Mouse (Mus musculus) forelimb bud, embryonic 11.5 days (tissue): Measurements from ENCODE around the gene Mus81.
A peak's percentile ranks its signal among the peaks of the same experiment; 100 is the strongest.

Experiments used
- DNase-seq: peaks from one replicate; pipeline ENCODE4 v3.0.0-alpha.2; 2012; ENCODE audit warnings: low read depth, low spot score

Gene Mus81

DNA sequence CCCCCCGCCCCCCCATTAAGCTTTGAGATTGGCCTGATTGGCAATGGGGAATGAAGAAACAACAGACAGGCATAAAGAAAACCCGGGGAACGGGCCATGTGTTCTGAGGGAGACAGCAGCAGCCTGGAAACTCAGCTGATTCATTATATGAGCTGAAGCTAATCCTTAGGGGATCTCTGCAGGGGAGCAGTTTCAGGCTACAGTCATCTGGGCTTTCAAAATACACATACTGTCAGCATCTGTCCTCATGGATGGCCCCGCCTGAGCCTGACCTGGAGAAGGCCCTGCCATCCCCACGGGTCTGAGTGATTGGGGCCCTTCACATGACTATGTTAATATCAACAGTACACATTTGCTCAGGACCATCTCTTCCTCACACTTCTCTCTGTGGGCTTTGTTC is 16.4 kb downstream of the Mus81 start:
- no peak for DNase-seq

DNA sequence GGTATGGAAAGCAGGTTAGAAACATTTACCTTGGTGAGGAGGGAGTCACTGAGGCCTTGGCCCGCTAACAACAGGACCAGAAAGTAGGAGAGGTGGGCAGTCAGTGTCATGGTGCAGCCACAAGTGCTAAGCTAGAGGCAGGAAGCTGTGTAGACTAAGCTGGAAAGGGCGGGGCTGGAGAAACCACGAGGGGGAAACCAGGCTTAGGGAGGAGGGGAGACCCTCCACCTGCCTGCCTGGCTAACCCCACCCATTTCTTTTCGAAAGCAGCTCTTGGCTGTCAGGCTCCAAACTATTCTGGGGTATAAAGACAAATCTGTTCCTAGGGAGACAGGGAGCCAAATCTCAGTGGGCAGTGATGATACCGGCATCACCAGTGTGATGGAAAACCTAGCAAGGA is 19.8 kb downstream of the Mus81 start, which contains the start of gene Ctsw:
Gene Ctsw (minus strand): TSS at position 134 of the 400 bp plus-strand sequence.
- no peak for DNase-seq

DNA sequence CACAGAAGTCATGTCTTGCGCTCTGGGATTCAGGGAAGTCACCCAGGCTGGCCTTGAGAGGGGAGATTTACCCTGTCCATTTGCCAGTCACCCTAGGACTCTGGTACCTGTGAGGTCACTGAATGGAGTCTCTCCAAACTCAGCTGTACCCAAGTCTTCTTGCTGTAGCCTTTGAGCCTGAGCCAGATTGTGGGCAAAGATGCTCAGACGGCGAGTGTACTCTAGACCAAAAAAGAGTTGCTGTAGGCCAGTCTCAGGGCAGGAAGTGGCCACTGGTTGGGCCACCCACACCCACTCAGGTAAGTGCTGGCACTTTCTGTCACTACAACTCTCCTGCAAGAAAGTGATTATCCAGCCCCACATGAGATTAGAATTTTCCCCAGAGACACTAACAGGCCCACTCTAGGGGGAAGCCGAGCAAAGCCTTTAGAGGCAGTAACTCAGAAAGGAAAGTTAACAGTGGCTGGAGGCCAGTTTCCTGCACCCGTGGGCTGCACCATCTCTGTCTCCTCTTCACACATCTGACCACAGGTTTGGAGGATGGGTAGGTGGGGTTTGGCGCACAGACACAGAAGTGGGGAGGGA is 21.2 kb downstream of the Mus81 start:
- no peak for DNase-seq

DNA sequence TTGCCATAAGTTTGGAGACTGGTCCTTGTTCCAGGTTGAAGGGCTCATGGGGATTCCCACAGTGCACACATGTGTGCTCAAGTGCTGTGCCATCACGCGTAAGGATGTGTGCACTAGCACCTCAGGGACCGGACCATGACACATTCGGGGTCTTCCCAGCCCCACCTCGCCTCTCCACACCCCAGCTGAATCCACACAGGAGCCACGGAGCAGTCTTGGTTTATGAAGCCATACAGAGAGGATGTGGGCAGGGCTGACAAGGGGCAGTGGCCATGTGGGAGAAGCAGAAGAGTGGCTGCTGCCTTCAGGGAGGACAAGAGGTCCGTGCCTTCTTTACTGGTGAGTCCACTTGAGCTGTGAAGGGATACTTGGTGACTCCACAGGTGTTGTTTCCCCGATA is 23.2 kb downstream of the Mus81 start:
- no peak for DNase-seq

DNA sequence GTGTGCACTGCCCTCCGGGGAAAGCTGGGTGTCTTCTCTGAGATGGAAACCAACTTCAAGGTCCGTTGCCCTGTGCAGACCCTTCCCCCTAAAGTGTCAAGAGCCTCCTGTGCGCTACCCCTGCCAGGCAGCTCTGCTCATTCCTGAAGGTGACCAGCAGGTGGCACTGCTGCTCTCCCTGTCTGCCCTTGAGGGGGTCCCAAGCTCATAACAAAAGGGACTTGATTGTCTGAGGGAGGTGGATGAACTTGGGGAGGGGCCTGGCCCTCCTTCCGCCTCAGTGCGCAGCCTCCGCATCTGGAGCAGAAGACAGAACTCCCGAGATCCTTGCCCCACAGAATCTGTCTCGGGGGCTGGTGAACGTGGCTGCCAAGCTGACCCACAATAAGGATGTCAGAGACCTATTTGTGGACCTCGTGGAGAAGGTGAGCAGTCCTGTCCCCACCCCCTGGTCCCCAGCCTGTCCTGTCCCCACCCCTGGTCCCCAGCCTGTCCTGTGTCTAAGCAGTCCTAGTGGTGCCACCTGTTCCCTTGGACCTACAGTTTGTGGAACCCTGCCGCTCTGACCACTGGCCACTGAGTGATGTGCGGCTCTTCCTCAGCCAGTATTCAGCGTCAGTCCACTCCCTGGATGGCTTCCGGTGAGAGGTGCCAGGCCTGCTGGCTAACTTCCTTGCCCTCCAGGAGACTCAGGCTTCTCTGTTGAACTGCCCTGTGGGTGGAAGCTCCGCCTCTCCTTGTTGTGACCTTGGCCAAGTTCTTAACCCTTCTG is 24.2 kb downstream of the Mus81 start:
- peak; percentile 85 for DNase-seq

DNA sequence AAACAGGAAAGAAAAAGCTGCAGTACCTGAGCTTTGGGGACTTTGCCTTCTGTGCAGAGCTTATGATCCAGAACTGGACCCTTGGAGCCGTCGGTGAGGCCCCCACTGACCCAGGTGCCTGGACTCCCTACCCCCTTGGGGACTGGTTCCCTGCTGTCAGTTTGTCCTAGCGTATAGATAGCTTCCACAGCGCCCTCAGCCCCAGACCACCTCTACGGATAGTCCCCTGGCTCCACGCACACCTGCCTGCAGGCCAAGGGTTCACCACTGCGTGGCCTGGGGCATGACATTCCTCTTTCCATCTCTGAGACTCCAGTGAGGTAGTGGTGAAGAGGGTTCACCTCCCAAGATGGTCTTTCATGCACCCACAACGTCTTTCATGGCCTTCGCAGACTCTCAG is 25.0 kb downstream of the Mus81 start:
- DNase-seq = no peak

DNA sequence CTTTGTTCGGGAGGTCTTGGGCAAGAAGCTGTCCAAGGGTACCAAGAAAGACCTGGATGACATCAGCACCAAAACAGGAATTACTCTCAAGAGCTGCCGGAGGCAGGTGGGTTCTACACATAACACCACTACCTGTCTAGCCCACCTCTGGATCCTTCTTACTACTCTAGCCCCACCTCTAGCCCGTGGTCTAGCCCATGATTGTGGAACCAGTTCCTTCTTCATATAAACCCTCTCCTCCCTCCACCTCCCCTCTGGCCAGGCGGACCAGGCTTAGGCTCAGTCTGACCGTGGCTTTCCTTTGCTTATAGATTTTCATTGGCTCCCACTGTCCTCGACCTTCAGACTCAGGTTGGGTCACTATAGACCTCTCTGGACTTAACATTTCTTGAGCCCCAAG is 26.8 kb downstream of the Mus81 start:
- no peak for DNase-seq

DNA sequence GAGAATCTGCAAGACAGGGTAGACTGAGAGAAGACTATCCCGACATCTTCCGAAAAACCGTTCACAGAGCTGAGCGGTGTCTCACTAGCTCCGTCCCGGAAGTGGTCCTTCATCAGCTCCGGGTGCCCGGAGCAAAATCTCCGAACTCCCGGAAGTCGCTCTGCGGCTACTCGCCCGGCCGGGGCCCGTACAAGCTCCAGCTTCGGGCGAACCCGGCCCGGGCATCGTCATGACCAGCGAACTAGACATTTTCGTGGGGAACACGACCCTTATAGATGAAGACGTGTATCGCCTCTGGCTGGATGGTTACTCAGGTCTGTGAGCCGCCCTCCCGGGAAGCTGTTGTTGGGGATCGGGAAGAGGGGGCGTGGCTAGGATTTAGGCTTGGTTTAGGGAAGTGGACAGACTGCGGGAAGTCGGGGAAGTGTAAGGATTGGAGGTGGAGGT is 27.7 kb downstream of the Mus81 start, which contains the start of gene Fibp:
Gene Fibp (plus strand): TSS at position 151 of the 447 bp plus-strand sequence.
- peak; percentile 92 for DNase-seq

DNA sequence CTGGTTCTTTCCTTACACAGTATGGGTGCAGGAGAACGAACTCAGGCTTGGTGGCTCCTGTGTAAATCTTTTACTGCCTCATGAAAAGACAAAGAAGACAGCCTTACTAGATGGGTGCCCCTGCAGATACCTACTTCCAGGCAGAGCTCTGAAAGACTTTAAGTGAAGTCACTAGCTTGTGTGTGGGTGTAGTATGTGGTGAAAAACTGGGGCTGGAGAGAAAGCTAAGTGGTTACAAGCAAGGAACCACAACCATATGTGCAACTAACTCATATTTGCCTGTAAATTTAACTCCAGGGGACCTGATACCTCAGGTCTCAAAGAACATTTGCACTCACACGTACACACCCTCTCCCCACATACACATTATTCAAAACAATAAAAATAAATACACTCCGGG is 28.3 kb downstream of the Mus81 start:
- DNase-seq = no peak

DNA sequence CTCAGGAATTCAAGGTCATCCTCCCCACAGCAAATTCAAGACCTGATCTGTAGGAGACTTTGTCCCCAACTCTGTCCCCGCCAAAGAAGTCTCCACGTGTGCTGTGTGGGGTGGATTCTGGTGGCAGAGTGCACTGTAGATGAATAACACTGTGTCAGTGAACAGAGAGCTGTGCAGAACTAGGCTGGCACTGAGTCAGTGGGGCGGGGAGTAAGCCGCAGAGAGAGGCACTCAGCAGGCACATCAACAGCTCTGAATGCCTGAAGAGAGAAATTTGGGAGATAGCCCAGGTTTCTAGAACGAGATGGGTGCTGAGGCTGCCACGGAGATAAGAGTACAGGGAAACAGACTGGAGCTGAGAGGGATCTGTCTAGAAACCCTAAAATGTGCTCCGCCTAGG is 29.2 kb downstream of the Mus81 start:
- no peak for DNase-seq

DNA sequence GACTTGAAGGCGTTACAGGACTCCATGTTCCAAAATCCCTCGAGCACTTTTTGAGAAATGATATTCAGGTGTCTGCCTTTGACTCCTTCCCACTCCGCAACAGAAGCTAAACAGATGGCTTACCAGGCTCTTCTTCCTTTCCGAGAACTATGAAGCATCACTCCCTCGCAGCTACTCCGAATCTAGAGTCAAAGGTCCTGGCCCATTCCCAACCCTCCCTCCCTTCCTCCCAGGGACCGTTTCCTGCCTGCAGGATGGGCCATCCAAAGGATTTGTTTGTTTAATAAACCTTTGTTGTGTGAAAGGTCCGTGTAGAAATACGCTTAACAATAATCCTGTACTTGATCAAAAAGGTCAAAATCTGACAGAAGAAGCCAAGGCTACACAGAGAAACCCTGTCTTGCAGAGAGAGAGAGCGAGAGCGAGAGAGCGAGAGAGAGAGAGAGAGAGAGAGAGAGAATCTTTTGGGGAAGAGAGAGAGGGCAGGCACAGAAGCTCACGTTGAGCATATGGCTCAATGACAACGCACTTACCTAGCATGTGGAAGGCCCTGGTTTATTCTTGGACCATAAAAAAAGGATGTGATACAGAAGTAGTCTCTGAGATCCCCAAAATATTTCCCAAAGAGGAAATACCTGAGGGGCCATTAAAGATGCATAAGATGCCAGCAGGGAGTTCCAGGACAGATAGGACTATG is 30.3 kb downstream of the Mus81 start, which contains the start of gene Ccdc85b:
Gene Ccdc85b (minus strand): TSS at position 149 of the 697 bp plus-strand sequence.
- no peak for DNase-seq

DNA sequence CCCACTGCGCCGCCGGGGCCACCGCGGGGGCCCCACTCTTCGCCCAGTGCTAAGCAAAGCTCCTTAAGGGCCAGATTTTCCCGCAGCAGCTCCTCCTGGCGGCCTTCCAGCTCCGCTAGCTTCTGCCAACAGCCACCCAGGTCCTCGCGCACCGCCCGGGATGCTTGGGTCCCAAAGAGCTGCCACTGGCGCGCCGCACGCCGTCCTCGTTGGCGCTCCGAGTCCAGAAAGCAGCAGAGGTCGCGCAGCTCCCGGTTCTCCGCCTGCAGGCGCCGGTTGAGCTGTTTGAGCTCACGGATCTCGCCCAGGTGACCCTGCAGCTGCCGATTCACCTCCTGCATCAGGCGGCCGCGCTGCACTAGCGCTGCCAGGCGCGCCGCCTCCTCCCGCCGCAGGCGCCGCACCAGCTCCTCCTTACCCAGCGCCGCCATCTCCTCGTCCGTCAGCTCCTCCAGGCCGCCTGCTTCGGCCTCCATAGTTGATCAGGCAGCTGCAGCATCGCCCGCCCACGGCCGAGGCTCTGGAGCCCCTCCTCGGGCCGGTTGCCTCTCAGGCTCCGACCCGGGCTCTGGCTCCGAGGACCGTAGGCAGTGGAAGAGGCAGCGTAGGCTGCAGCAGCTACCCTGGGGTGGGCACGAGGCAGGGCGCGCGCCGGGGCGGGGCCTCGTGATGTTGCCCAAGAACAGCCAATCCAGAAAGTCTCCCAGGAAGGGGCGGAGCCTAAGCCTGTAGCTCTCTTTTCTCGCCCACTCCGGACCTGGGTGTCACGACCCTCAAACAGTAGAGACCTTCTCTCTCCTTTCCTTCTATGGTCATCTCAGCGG is 31.1 kb downstream of the Mus81 start:
- DNase-seq = peak; percentile 88

DNA sequence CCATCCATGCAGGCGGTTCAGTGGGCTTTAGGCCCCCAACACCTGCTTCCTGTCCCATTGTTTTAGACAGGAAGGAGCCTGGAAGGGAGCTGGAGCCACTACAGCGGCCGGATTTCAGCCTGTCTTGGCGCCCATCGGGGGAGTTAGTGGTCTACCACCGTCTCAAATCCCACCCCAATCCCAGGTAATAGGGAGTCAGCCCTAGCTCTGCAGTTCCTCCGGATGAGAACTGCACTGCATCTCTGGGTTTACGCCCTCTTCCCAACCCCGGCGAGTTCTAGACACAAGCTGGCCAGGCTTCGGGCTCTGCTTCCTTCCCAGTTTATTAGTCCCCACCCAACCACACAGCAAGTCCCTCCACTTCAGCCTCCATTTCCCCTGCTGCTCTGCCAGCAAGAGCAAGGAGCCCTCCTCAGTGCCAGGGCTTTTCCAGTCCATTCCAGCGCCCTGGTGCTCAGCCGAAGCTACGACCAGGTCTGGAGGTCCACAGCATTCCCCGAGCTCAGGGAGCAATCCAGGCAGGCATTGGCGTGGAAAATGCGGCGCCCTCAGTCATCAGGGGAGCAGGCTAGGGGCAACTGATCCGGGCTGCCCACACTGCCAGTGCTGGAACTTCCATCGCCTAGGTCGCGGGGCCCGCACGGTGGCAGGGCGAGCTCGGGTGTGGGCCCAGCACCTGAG is 31.8 kb downstream of the Mus81 start:
- DNase-seq = peak; percentile 14

DNA sequence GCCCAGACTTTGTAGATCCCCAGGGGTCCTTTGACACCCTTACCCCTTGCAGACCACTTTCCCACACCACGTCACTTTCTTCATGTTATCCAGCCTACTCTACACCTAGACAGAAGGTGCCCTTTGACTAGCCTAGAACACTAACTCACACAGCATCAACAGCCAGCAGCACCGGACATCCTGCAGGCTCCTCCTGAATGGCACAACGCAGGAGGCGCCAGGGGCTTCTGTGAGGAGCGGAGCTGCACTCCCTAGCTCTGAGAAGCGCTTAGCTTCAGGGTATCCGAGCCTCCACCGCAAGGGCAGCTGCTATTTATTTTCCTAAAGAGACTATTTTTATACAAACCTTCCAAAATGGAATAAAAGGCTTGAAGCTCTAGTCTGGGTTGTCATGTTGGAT is 32.6 kb downstream of the Mus81 start:
- DNase-seq = no peak

DNA sequence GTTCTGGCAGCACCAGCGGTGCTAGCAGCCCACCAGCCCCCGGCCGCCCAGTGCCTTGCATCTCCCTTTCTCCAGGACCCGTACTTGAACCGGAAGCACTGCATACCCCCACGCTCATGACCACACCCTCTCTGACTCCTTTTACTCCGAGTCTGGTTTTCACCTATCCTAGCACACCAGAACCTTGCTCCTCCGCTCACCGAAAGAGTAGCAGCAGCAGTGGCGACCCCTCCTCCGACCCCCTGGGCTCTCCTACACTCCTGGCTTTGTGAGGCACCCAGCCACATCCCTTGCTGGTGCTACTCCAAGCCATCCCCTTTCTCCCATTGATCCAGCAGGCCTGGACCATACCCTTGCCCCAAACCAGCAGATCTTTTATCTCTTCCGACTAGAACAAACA is 33.2 kb downstream of the Mus81 start:
- no peak for DNase-seq

DNA sequence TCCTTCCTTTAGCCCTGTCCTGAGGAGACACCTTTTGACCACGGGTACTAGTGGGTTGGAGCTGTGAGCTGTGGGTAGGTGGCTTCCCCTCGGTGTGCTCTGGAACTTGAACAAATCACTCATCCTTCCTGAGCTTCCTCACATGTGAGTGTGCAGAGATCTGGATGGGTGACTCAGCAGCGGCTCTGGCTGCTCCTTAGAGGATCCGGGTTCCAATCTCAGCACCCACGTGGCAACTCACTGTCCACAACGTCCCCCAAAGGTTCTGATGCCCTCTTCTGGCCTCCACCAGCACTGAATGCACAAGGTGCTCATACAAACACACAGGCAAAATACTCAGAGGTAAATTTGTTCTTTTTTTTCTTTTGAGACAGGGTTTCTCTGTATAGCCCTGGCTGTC is 36.4 kb downstream of the Mus81 start:
- no peak for DNase-seq

DNA sequence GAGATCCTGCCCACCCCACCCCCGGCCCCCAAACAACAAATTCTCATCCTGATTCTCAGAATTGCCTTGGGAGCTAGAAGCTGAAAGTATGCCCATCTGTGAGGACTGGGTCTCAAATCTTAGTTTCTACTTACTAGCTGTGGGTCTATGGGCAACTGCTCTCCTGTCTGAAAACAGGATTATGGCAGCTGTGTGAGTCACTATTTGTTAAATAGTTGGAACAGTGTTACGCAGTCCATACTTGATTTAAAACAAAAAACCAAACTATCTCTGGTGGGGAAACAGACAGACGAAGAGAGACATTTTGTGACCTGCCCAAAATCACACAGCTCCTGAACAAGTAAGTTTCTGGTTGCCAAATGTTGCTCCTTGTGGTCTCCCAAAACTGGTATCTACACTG is 38.5 kb downstream of the Mus81 start:
- no peak for DNase-seq

DNA sequence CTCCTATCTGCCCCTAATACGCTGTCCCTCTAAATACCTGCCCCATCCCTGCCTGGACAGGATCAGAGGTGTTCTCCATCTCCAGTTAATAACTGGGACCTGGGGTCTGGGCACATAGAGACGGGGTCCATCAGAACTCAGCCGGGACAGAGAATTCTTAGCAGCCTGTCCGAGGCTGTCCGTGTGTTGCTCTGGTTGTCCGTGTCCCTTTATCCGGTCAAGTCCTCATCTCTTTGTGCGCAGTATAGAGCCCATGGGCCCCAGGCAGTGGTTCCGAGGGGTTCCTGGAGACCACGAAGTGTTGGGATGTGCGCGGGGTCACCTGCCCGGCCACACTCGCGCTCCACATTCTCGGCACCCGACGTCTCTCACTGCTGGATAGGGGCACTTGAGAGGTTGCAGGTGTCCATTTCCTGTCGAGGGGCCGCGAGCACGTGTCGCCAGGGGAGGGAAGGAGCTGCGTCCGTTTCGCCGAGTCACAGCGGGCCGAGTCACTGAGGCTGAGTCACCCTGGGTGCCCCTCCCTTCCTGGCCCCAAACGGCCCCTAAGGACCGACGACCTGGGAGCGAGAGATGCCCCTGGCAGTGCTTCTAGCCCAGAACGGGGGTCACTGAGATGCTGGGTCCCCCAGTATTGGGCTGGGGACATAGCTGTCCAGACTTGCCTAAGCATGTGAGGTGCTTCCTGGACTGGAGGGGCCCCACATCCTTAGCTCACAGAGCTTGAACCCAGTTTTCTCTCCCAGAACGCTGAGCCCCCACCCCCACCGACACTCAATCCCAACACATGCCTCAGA is 39.6 kb downstream of the Mus81 start:
- peak; percentile 12 for DNase-seq

DNA sequence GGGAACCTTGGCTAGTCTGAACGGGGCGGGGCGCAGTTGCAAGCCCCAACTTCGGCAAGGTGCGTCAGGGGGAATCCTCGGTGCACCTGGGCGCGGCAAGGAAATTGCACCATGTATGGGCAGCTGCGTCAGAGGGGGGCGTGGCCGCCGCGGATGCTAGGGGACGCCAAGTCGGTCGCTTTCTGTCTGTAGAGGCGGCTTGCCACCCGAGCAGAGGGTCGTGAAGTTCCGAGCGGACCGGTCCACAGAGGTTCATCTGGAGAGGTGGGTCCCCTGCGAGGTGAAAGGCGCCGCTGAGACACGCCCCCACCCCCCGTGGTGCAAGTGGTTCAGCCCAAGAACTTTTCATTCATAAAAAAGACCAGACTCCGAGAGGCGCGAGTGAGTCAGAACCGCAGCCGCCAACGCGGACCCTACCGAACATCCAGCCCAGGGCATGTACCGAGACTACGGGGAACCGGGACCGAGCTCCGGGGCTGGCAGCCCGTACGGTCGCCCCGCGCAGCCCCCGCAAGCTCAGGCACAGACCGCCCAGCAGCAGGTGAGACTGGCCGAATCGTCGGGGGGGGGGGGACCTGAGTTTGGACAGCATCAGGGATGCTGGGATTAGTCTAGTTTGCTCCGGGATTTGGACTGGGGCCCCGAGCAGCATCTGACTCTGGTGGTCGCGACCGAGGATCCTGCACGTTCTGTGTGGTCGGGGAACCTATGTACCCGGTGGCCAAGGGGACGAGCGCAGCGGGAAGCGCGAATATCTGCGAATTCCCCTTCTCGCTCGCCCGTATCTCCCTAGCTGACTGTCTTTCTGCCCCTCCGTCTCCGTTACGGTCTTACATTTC is 40.5 kb downstream of the Mus81 start, which contains the start of gene Fosl1:
Gene Fosl1 (plus strand): TSS at position 33 of the 839 bp plus-strand sequence.
- peak; percentile 41 for DNase-seq
